Mouse (Mus musculus) MEL (cell line): ENCODE results near the gene Nr3c2. TPM values are rescaled to one million over a fixed set of nuclear protein-coding genes. Genes with fewer than 3 reads are reported as not detected.

Experiments used
- DNase-seq: peaks from one replicate; pipeline ENCODE4 v3.0.0; 2011; ENCODE audit warnings: low read depth, low spot score
- H3K27ac ChIP-seq: 2 replicates; pipeline ENCODE4 v1.5.1; 2012; ENCODE audit warnings: low read depth, mild to moderate bottlenecking, control low read depth, low read length, moderate library complexity; ENCODE audit not compliant: control insufficient read depth
- H3K27me3 ChIP-seq, 2 experiments: fragments of 150-350 bp in 1 of 2; sonication (generic) in 1 of 2; 2 replicates each; pipeline ENCODE4 v1.6.1; 2012; ENCODE audit warnings: low read length in 2 of 2, mild to moderate bottlenecking in 2 of 2, improper control_type of control experiment in 1 of 2, moderate library complexity in 1 of 2; ENCODE audit not compliant: insufficient read depth in 2 of 2, control insufficient read depth in 1 of 2
- H3K36me3 ChIP-seq, 2 experiments: 2 replicates each; pipeline ENCODE4 v1.6.1; 2012 to 2014; ENCODE audit warnings: low read length in 2 of 2, improper control_type of control experiment in 1 of 2, inconsistent platforms in 1 of 2, mild to moderate bottlenecking in 1 of 2; ENCODE audit not compliant: insufficient read depth in 2 of 2, control insufficient read depth in 1 of 2
- H3K4me1 ChIP-seq, 2 experiments: fragments of 150-350 bp in 1 of 2; sonication (generic) in 1 of 2; 2 replicates each; pipeline ENCODE4 v1.6.1; 2012; ENCODE audit warnings: low read length in 2 of 2, improper control_type of control experiment in 1 of 2, mild to moderate bottlenecking in 1 of 2; ENCODE audit not compliant: insufficient read depth in 2 of 2, control insufficient read depth in 1 of 2
- H3K4me3 ChIP-seq, 2 experiments: fragments of 150-350 bp in 1 of 2; sonication (generic) in 1 of 2; 2 replicates each; pipeline ENCODE4 v1.5.1; 2012; ENCODE audit warnings: low read depth in 2 of 2, low read length in 2 of 2, mild to moderate bottlenecking in 2 of 2, moderate library complexity in 2 of 2, control low read depth in 1 of 2, improper control_type of control experiment in 1 of 2; ENCODE audit not compliant: control insufficient read depth in 1 of 2, insufficient read depth in 1 of 2
- H3K79me2 ChIP-seq: 2 replicates; pipeline ENCODE4 v1.6.1; 2012; ENCODE audit warnings: mild to moderate bottlenecking, low read length, moderate library complexity; ENCODE audit not compliant: control insufficient read depth, poor library complexity, insufficient read depth
- H3K9ac ChIP-seq: 2 replicates; pipeline ENCODE4 v1.6.1; 2012; ENCODE audit warnings: low read depth, mild to moderate bottlenecking, control low read depth, low read length, moderate library complexity; ENCODE audit not compliant: control insufficient read depth, poor library complexity, severe bottlenecking
- H3K9me3 ChIP-seq: fragments of 150-350 bp; sonication (generic); replicated peaks from 2 replicates; pipeline ENCODE4 v1.6.1; 2012; ENCODE audit warnings: mild to moderate bottlenecking, low read length, improper control_type of control experiment, moderate library complexity; ENCODE audit not compliant: insufficient read depth
- CTCF ChIP-seq, 3 experiments: IDR thresholded peaks in 2 of 3; conservative IDR thresholded peaks in 1 of 3; 2 replicates each; pipeline ENCODE4 v1.5.1; 2011 to 2012; ENCODE audit warnings: low read length in 3 of 3, low read depth in 2 of 3, mild to moderate bottlenecking in 2 of 3, improper control_type of control experiment in 1 of 3, inconsistent platforms in 1 of 3, mixed read lengths in 1 of 3, moderate library complexity in 1 of 3; ENCODE audit not compliant: control insufficient read depth in 1 of 3, insufficient read depth in 1 of 3, poor library complexity in 1 of 3, severe bottlenecking in 1 of 3
- ELF1 ChIP-seq: IDR thresholded peaks from 2 replicates; pipeline ENCODE4 v1.6.1; 2014; ENCODE audit warnings: low read depth, mild to moderate bottlenecking, inconsistent platforms, low read length, improper control_type of control experiment, moderate library complexity
- GATA1 ChIP-seq: IDR thresholded peaks from 2 replicates; pipeline ENCODE4 v1.6.1; 2011; ENCODE audit warnings: low read depth, low read length, improper control_type of control experiment
- KAT2A ChIP-seq: conservative IDR thresholded peaks from 2 replicates; pipeline ENCODE4 v1.6.1; 2012; ENCODE audit warnings: low read depth, low read length, improper control_type of control experiment, inconsistent platforms
- MAFK ChIP-seq: IDR thresholded peaks from 2 replicates; pipeline ENCODE4 v1.6.1; 2011; ENCODE audit warnings: low read depth, mild to moderate bottlenecking, low read length, improper control_type of control experiment, borderline replicate concordance
- MAX ChIP-seq: IDR thresholded peaks from 2 replicates; pipeline ENCODE4 v1.6.1; 2011; ENCODE audit warnings: low read length, improper control_type of control experiment
- MAZ ChIP-seq: IDR thresholded peaks from 2 replicates; pipeline ENCODE4 v1.6.1; 2012; ENCODE audit warnings: low read depth, mild to moderate bottlenecking, inconsistent platforms, low read length, improper control_type of control experiment
- MEF2A ChIP-seq: IDR thresholded peaks from 2 replicates; pipeline ENCODE4 v1.6.1; 2014; ENCODE audit warnings: low read depth, mild to moderate bottlenecking, inconsistent platforms, low read length, improper control_type of control experiment; ENCODE audit not compliant: poor library complexity, insufficient replicate concordance, severe bottlenecking; ENCODE audit errors: extremely low read depth
- MXI1 ChIP-seq: IDR thresholded peaks from 2 replicates; pipeline ENCODE4 v1.6.1; 2011; ENCODE audit warnings: mild to moderate bottlenecking, low read depth, low read length, improper control_type of control experiment
- MYB ChIP-seq: IDR thresholded peaks from 2 replicates; pipeline ENCODE4 v1.6.1; 2011; ENCODE audit warnings: mild to moderate bottlenecking, low read depth, low read length, improper control_type of control experiment
- MYC ChIP-seq: IDR thresholded peaks from 2 replicates; pipeline ENCODE4 v1.6.1; 2011; ENCODE audit warnings: low read depth, mild to moderate bottlenecking, low read length, improper control_type of control experiment, moderate library complexity
- NELFE ChIP-seq: IDR thresholded peaks from 2 replicates; pipeline ENCODE4 v1.6.1; 2011; ENCODE audit warnings: low read depth, low read length, improper control_type of control experiment
- NRF1 ChIP-seq: IDR thresholded peaks from 2 replicates; pipeline ENCODE4 v1.6.1; 2014; ENCODE audit warnings: low read depth, mild to moderate bottlenecking, inconsistent platforms, low read length, improper control_type of control experiment, moderate library complexity; ENCODE audit not compliant: poor library complexity, insufficient read depth, severe bottlenecking
- POLR2A ChIP-seq, 2 experiments: IDR thresholded peaks; 2 replicates each; pipeline ENCODE4 v1.6.1; 2011 to 2012; ENCODE audit warnings: low read length in 2 of 2, mild to moderate bottlenecking in 2 of 2, control low read depth in 1 of 2, improper control_type of control experiment in 1 of 2, low read depth in 1 of 2, moderate library complexity in 1 of 2; ENCODE audit not compliant: control insufficient read depth in 1 of 2, insufficient read depth in 1 of 2, poor library complexity in 1 of 2
- POLR2AphosphoS2 ChIP-seq: IDR thresholded peaks from 2 replicates; pipeline ENCODE4 v1.6.1; 2011; ENCODE audit warnings: low read length, improper control_type of control experiment
- RCOR1 ChIP-seq: IDR thresholded peaks from 2 replicates; pipeline ENCODE4 v1.6.1; 2012; ENCODE audit warnings: low read depth, mild to moderate bottlenecking, inconsistent platforms, low read length, improper control_type of control experiment
- SIN3A ChIP-seq: IDR thresholded peaks from 2 replicates; pipeline ENCODE4 v1.6.1; 2012; ENCODE audit warnings: low read length, improper control_type of control experiment, inconsistent platforms
- SMC3 ChIP-seq: IDR thresholded peaks from 2 replicates; pipeline ENCODE4 v1.6.1; 2011; ENCODE audit warnings: low read depth, low read length, improper control_type of control experiment
- TAL1 ChIP-seq: IDR thresholded peaks from 2 replicates; pipeline ENCODE4 v1.6.1; 2012; ENCODE audit warnings: mild to moderate bottlenecking, inconsistent platforms, low read length, moderate library complexity, mixed read lengths
- UBTF ChIP-seq: IDR thresholded peaks from 2 replicates; pipeline ENCODE4 v1.6.1; 2012; ENCODE audit warnings: low read depth, mild to moderate bottlenecking, inconsistent platforms, low read length, improper control_type of control experiment, moderate library complexity, borderline replicate concordance; ENCODE audit not compliant: insufficient read depth
- USF2 ChIP-seq, 2 experiments: IDR thresholded peaks; 2 replicates each; pipeline ENCODE4 v1.6.1; 2011 to 2012; ENCODE audit warnings: improper control_type of control experiment in 2 of 2, low read length in 2 of 2, borderline replicate concordance in 1 of 2, inconsistent platforms in 1 of 2, low read depth in 1 of 2, mild to moderate bottlenecking in 1 of 2; ENCODE audit not compliant: insufficient read depth in 1 of 2
- ZKSCAN1 ChIP-seq: IDR thresholded peaks from 2 replicates; pipeline ENCODE4 v1.6.1; 2012; ENCODE audit warnings: low read depth, mild to moderate bottlenecking, inconsistent platforms, low read length, improper control_type of control experiment, moderate library complexity
- polyA plus RNA-seq, 2 experiments: library from polyadenylated mRNA; stranded (reverse) in 1 of 2; unstranded in 1 of 2; fragments of >175 nt in 1 of 2; fragments of >200 nt in 1 of 2; gene quantifications; 2 replicates each; pipeline versions ENCODE4 v1.2.1 to v1.2.4; 2012; ENCODE audit warnings: low replicate concordance in 2 of 2, low read depth in 1 of 2; ENCODE audit not compliant: insufficient read length in 2 of 2, insufficient read depth in 1 of 2, missing spikeins in 1 of 2
- total RNA-seq: library from RNA; depleted of rRNA; stranded (reverse); fragments of 300-350 nt; gene quantifications from 2 replicates; pipeline ENCODE4 v1.2.3, GENCODE M21; 2012

The Nr3c2 gene
- total and polyA plus RNA-seq, 3 experiments: 1.0 to 1.5 TPM; not detected in 1

GRCm38 (mm10) chr8:76876809-76877208, 22.4 kb upstream of the Nr3c2 start:
- no peak overlapping the region for H3K4me3 ChIP-seq
- H3K9ac ChIP-seq: no peak overlapping the region
- no peaks in the 10 kb centered on the region for H3K27me3 ChIP-seq
- no peak for DNase-seq
- H3K79me2 ChIP-seq: no peaks in the 10 kb centered on the region
- no peaks in the 10 kb centered on the region for H3K4me1 ChIP-seq
- TF ChIP-seq NELFE (no peak), ZKSCAN1 (no peak), TAL1 (no peak), MEF2A (no peak), USF2 (IDR thresholded peaks at IDR 0.05; ENCODE audit: borderline replicate concordance in 1 of 2, insufficient read depth in 1 of 2, low read depth in 1 of 2, low read length in 2 of 2) (no peak), MYB (no peak), SMC3 (no peak), MAZ (no peak), MAFK (no peak)
- H3K27ac ChIP-seq: no peak overlapping the region
- no peaks in the 10 kb centered on the region for H3K36me3 ChIP-seq
- H3K9me3 ChIP-seq: no peaks in the 10 kb centered on the region

GRCm38 (mm10) chr8:76897050-76897449, 2.2 kb upstream of the Nr3c2 start:
- Histone ChIP-seq H3K27ac (no peak overlapping the region), H3K36me3 (no peaks in the 10 kb centered on the region)
- no peak for TF ChIP-seq UBTF
- no peak for TF ChIP-seq MAFK
- no peak for TF ChIP-seq CTCF (IDR thresholded peaks at IDR 0.05 in 2 of 3, conservative IDR thresholded peaks at IDR 0.05 in 1 of 3; ENCODE audit: control insufficient read depth in 1 of 3, insufficient read depth in 1 of 3, low read depth in 2 of 3, low read length in 3 of 3, poor library complexity in 1 of 3, severe bottlenecking in 1 of 3)

GRCm38 (mm10) chr8:76898721-76899410, 376 bp upstream of the Nr3c2 start:
- peak; percentile 81 for DNase-seq
- H3K4me3 ChIP-seq: peak overlapping the region; percentile 72 to 81
- peak overlapping the region; percentile 71 for H3K9ac ChIP-seq
- peaks cover 0 to 3% of the 10 kb centered on the region in 2 experiments; a peak in 2 of 4 replicates for H3K4me1 ChIP-seq
- H3K79me2 ChIP-seq: no peaks in the 10 kb centered on the region
- no peaks in the 10 kb centered on the region for H3K9me3 ChIP-seq
- peaks cover 0 to 5% of the 10 kb centered on the region in 2 experiments; a peak in 2 of 4 replicates for H3K36me3 ChIP-seq
- H3K27ac ChIP-seq: no peak overlapping the region
- TF ChIP-seq GATA1 (no peak), NELFE (peak; percentile 30; the same call in 1 of the 2 replicates), CTCF (IDR thresholded peaks at IDR 0.05 in 2 of 3, conservative IDR thresholded peaks at IDR 0.05 in 1 of 3; ENCODE audit: control insufficient read depth in 1 of 3, insufficient read depth in 1 of 3, low read depth in 2 of 3, low read length in 3 of 3, poor library complexity in 1 of 3, severe bottlenecking in 1 of 3) (peak in 1 of 3 experiments; percentile 14; a peak in 1 of 6 replicates), MXI1 (peak; percentile 37; the same call in 1 of the 2 replicates), ELF1 (no peak), NRF1 (peak; percentile 52; the same call in 1 of the 2 replicates), RCOR1 (no peak), MYC (no peak), SIN3A (no peak; the same call in 1 of the 2 replicates), MAX (no peak), MAFK (no peak), POLR2AphosphoS2 (no peak), KAT2A (no peak), POLR2A (IDR thresholded peaks at IDR 0.05; ENCODE audit: control insufficient read depth in 1 of 2, insufficient read depth in 1 of 2, low read depth in 1 of 2, low read length in 2 of 2, poor library complexity in 1 of 2) (0 out of 4 replicates have a peak, but pooled peaks of 1 of the 2 experiments have one; percentile 12)
- no peaks in the 10 kb centered on the region; a peak in 1 of 4 replicates for H3K27me3 ChIP-seq

More at GRCm38 (mm10) chr8:76897050-76897449, 2.2 kb upstream of the Nr3c2 start:
- DNase-seq: no peak
- no peak overlapping the region for H3K9ac ChIP-seq
- H3K4me3 ChIP-seq: no peak overlapping the region
- no peaks in the 10 kb centered on the region; a peak in 1 of 4 replicates for H3K4me1 ChIP-seq
- no peaks in the 10 kb centered on the region for H3K9me3 ChIP-seq
- H3K27me3 ChIP-seq: no peaks in the 10 kb centered on the region; a peak in 1 of 4 replicates
- no peaks in the 10 kb centered on the region for H3K79me2 ChIP-seq
